In the genomic region with DNA sequence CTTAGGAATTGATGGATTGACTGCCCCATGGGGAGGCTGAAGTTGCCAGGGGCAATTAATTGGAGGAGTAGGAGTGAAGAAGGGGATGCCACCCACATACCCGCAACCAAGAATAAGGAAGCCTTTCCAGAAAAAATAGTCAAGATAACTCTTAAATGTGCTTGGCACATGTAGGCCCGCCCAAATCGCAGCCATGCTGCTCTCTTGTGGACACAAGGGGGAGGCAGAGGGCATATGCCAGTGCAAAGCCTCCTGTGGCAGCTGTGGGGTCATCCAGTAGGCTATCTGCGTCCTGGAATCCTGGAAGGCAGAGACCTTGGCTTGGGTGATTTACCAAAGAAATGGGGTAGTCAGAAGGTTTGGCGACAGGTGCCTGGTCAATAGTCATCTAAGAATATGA, we compare ENCODE assay signal across 8 mouse cellular contexts. TPM values are rescaled to one million over a fixed set of nuclear protein-coding genes. Genes with fewer than 3 reads are reported as not detected.
DNase-seq lines count a peak whose midpoint lies in the region; TF ChIP-seq lines count a peak whose summit lies in the region.

No protein-coding gene starts in this region.

- H3K9me3 ChIP-seq in heart, embryonic 10.5 days = no peaks in the 10 kb centered on the region

- no peaks in the 10 kb centered on the region for H3K79me2 ChIP-seq in heart, adult 2 months (replicated peaks; ENCODE audit: control insufficient read depth, insufficient read depth, low read length)

- WGBS in heart, adult 2 months = 58% methylated on average over 5 of the region's 5 CpGs
- WGBS in heart, embryonic 10.5 days = 59% methylated on average over 5 of the region's 5 CpGs

- H3K4me1 ChIP-seq in heart, adult 2 months (ENCODE audit: control insufficient read depth, insufficient read depth, low read length) = no peaks in the 10 kb centered on the region
- no peaks in the 10 kb centered on the region for H3K4me1 ChIP-seq in heart, embryonic 10.5 days

- no peak for TF ChIP-seq EP300 in heart, adult 2 months (IDR thresholded peaks at IDR 0.05; ENCODE audit: insufficient read depth, low read depth, low read length)

- H3K4me3 ChIP-seq in heart, adult 2 months = no peak overlapping the region
- no peak overlapping the region for H3K4me3 ChIP-seq in heart, embryonic 10.5 days

- peak; percentile 23 to 33 for DNase-seq in heart, adult 2 months
- no peak for DNase-seq in heart, embryonic 10.5 days (ENCODE audit: low spot score)
- DNase-seq in urinary bladder, postnatal 25 days (ENCODE audit: low spot score) = peak; percentile 22
- DNase-seq in urinary bladder, postnatal 4 days (ENCODE audit: low spot score in 2 of 2) = no peak
- peak; percentile 67 for DNase-seq in kidney, adult 9 months
- DNase-seq in testis, postnatal 10 days (ENCODE audit: low spot score) = peak; percentile 65
- DNase-seq in cerebellum, adult 18-20 months = no peak
- no peak for DNase-seq in spleen, adult 18-20 months

- no peaks in the 10 kb centered on the region for H3K27me3 ChIP-seq in heart, adult 2 months (ENCODE audit: control insufficient read depth, insufficient read depth, low read length)
- no peaks in the 10 kb centered on the region for H3K27me3 ChIP-seq in heart, embryonic 10.5 days (ENCODE audit: insufficient read depth, poor library complexity, severe bottlenecking)

- TF ChIP-seq POLR2A in heart, adult 2 months (IDR thresholded peaks at IDR 0.05; ENCODE audit: insufficient read depth, low read depth, low read length) = no peak

- no peaks in the 10 kb centered on the region for H3K36me3 ChIP-seq in heart, adult 2 months (ENCODE audit: control insufficient read depth, insufficient read depth, low read length)
- H3K36me3 ChIP-seq in heart, embryonic 10.5 days = no peaks in the 10 kb centered on the region

- TF ChIP-seq CTCF in heart, adult 2 months (IDR thresholded peaks at IDR 0.05) = peak; percentile 80

- H3K9ac ChIP-seq in heart, adult 2 months (ENCODE audit: low read depth, low read length) = no peak overlapping the region

- H3K27ac ChIP-seq in heart, adult 2 months = no peak overlapping the region
- no peak overlapping the region for H3K27ac ChIP-seq in heart, embryonic 10.5 days

- intact Hi-C loops in heart, adult 2 months (cut with DNase I) = loop anchor here (5.0 kb wide), 1 partner anchor 223 kb away; no protein-coding TSS in a partner anchor

RNA-seq across cellular contexts. Expression of a gene that starts 17.2 kb away (rescaled TPM):
- total RNA-seq in heart, adult 2 months (2021) = 10 to 100 TPM; 27.2 to 43.0 TPM
- 19.2 and 19.4 TPM in 2 replicates for polyA plus RNA-seq in heart, adult 2 months (2012; rRNA removed)
- polyA plus RNA-seq in heart, embryonic 10.5 days (2016; fragmentation: Nextera tagmentation; extraction: Ambion mirVana) = 8.2 and 8.3 TPM in 2 replicates

Comparison
In these comparisons a context has a peak if more than half of its experiments do, and no peak if none do; other contexts are left out.
1. DNase-seq: peak in heart, adult 2 months (2 of 2), urinary bladder, postnatal 25 days (single experiment), kidney, adult 9 months (single experiment) and testis, postnatal 10 days (single experiment); none in heart, embryonic 10.5 days (single experiment), urinary bladder, postnatal 4 days (0 of 2), cerebellum, adult 18-20 months (0 of 2) and spleen, adult 18-20 months (0 of 2).